Mouse (Mus musculus) erythroblast, embryonic 14.5 days (primary cell): ENCODE data around the gene Fscn2.

Source experiments
- GATA1 ChIP-seq: IDR thresholded peaks from 2 replicates; pipeline ENCODE4 v1.6.1; 2012; ENCODE audit warnings: low read length, inconsistent platforms, mixed read lengths
- TAL1 ChIP-seq: IDR thresholded peaks from 3 replicates; pipeline ENCODE4 v1.6.1; 2012; ENCODE audit warnings: low read length, inconsistent platforms, mixed read lengths

GRCm38 (mm10) chr11:120369656-120370055 is 8.3 kb downstream of the Fscn2 start:
- no peak for TF ChIP-seq TAL1
- no peak for TF ChIP-seq GATA1
